Mouse (Mus musculus): ENCODE results near the gene Ccser1. TPM values are rescaled to one million over a fixed set of nuclear protein-coding genes. Genes with fewer than 3 reads are reported as not detected.

The Ccser1 gene
- polyA plus RNA-seq, 1 experiment = 5.3 TPM

GRCm38 (mm10) chr6:61485336-61485735 is 305.2 kb downstream of the Ccser1 start:
- Histone ChIP-seq H3K4me1 (ENCODE audit: control insufficient read depth, insufficient read depth, low read length) (no peaks in the 10 kb centered on the region), H3K27ac (ENCODE audit: insufficient read depth, low read length) (no peak overlapping the region), H3K4me3 (ENCODE audit: insufficient read depth, low read length) (no peak overlapping the region)
- TF ChIP-seq CTCF (IDR thresholded peaks at IDR 0.05; ENCODE audit: borderline replicate concordance, insufficient read depth, low read length) = no peak
- TF ChIP-seq POLR2A (IDR thresholded peaks at IDR 0.05; ENCODE audit: low read depth, low read length) = no peak

DNA sequence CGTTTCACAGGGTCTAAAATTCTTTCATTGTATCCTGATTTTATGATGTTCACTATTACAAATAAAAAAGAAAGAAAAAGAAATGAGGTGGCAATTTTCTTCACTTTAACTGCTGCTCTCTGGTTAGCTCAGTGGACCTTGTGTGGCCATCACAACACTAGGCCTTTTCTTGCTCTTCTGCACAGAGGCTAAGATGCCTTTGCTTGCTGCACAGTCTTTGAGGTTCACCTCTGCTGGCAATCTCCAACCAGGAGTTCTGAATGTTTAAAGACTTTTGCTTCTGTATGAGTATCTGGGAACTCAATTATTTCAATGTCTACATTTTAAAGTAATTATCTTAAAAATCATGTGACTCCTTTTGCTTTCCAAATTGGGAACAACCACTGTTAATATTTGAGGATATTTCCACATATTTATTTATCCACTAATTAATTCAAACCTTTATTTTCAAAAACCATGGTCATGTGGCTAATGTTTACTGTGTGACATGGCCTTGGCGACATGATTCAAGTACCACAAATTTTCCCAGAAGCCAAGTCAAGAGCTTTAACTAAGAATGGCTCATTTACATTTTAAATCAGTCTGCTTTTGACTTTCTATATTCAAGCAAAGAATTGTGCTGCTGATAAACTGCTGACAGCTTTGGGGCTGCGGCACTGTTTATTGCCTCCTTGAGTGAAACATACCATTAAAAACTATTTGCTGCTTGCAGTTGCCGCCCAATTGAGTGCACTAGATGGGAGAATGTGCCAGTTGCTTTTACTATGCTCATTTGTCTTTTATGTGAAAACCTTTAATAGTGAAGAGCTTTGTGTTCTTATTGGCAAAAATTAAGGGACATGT is 312.1 kb downstream of the Ccser1 start:
- Histone ChIP-seq H3K4me1 (ENCODE audit: control insufficient read depth, insufficient read depth, low read length) (no peaks in the 10 kb centered on the region), H3K4me3 (ENCODE audit: insufficient read depth, low read length) (no peak overlapping the region), H3K27ac (ENCODE audit: insufficient read depth, low read length) (no peak overlapping the region)
- TF ChIP-seq CTCF (IDR thresholded peaks at IDR 0.05; ENCODE audit: borderline replicate concordance, insufficient read depth, low read length) = no peak
- no peak for TF ChIP-seq POLR2A (IDR thresholded peaks at IDR 0.05; ENCODE audit: low read depth, low read length)

- H3K4me1 ChIP-seq (ENCODE audit: control insufficient read depth, insufficient read depth, low read length) = no peaks in the 10 kb centered on the region
- TF ChIP-seq POLR2A (IDR thresholded peaks at IDR 0.05; ENCODE audit: low read depth, low read length) (no peak), CTCF (IDR thresholded peaks at IDR 0.05; ENCODE audit: borderline replicate concordance, insufficient read depth, low read length) (no peak)
- H3K4me3 ChIP-seq (ENCODE audit: insufficient read depth, low read length) = no peak overlapping the region
- no peak overlapping the region for H3K27ac ChIP-seq (ENCODE audit: insufficient read depth, low read length)
These were observed 313.3 kb downstream of the Ccser1 start for GRCm38 (mm10) chr6:61493386-61493785.

DNA sequence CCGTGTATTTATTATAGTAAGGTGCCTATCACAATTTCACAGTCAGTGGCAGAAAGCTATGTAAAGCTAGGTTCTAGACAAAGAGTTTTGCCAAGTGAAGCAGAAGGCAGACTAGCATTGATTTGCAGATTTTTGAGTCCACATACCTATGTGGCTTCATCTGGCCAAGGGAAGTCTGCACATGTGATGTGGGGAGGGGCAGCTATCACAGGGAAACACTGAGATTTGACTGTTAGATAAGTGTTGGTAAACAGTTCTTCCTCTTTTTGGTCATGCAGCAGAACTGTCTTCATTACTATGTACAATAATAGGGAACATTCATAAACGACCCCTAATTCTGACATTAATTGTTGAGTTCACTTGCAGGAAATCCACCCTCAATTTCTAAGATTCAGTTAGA is 335.2 kb downstream of the Ccser1 start:
- TF ChIP-seq POLR2A (IDR thresholded peaks at IDR 0.05; ENCODE audit: low read depth, low read length) (no peak), CTCF (IDR thresholded peaks at IDR 0.05; ENCODE audit: borderline replicate concordance, insufficient read depth, low read length) (no peak)
- no peak overlapping the region for H3K4me3 ChIP-seq (ENCODE audit: insufficient read depth, low read length)
- H3K27ac ChIP-seq (ENCODE audit: insufficient read depth, low read length) = no peak overlapping the region
- no peaks in the 10 kb centered on the region for H3K4me1 ChIP-seq (ENCODE audit: control insufficient read depth, insufficient read depth, low read length)

GRCm38 (mm10) chr6:61521587-61521986 is 341.5 kb downstream of the Ccser1 start:
- H3K4me1 ChIP-seq (ENCODE audit: control insufficient read depth, insufficient read depth, low read length) = no peaks in the 10 kb centered on the region
- no peak for TF ChIP-seq CTCF (IDR thresholded peaks at IDR 0.05; ENCODE audit: borderline replicate concordance, insufficient read depth, low read length)
- no peak for TF ChIP-seq POLR2A (IDR thresholded peaks at IDR 0.05; ENCODE audit: low read depth, low read length)
- no peak overlapping the region for H3K4me3 ChIP-seq (ENCODE audit: insufficient read depth, low read length)
- no peak overlapping the region for H3K27ac ChIP-seq (ENCODE audit: insufficient read depth, low read length)

GRCm38 (mm10) chr6:61522108-61522507 is 342.0 kb downstream of the Ccser1 start:
- Histone ChIP-seq H3K4me1 (ENCODE audit: control insufficient read depth, insufficient read depth, low read length) (no peaks in the 10 kb centered on the region), H3K4me3 (ENCODE audit: insufficient read depth, low read length) (no peak overlapping the region), H3K27ac (ENCODE audit: insufficient read depth, low read length) (no peak overlapping the region)
- TF ChIP-seq POLR2A (IDR thresholded peaks at IDR 0.05; ENCODE audit: low read depth, low read length) = no peak
- no peak for TF ChIP-seq CTCF (IDR thresholded peaks at IDR 0.05; ENCODE audit: borderline replicate concordance, insufficient read depth, low read length)

GRCm38 (mm10) chr6:61523748-61524493 is 343.8 kb downstream of the Ccser1 start:
- H3K4me1 ChIP-seq (ENCODE audit: control insufficient read depth, insufficient read depth, low read length) = no peaks in the 10 kb centered on the region
- H3K27ac ChIP-seq (ENCODE audit: insufficient read depth, low read length) = no peak overlapping the region
- TF ChIP-seq CTCF (IDR thresholded peaks at IDR 0.05; ENCODE audit: borderline replicate concordance, insufficient read depth, low read length) (no peak), POLR2A (IDR thresholded peaks at IDR 0.05; ENCODE audit: low read depth, low read length) (no peak)
- no peak overlapping the region for H3K4me3 ChIP-seq (ENCODE audit: insufficient read depth, low read length)

DNA sequence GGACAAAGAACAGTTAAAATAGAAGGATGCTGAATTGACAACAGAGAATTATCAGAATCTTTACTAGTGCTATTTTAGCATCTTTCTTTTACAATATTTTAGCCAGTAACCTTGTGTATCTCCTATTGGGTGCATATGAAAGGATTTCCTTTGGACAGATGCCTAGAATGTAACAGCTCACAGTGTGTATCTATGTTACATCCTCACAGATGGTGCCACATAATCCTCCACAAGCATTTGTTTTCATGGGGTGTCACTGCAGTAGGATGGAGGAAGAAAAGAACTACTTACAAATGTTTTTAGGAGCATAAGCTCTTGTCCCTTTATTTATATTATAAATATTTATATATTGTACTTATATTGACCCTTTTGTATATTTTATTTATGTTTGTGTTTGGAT is 360.6 kb downstream of the Ccser1 start:
- TF ChIP-seq CTCF (IDR thresholded peaks at IDR 0.05; ENCODE audit: borderline replicate concordance, insufficient read depth, low read length) (no peak), POLR2A (IDR thresholded peaks at IDR 0.05; ENCODE audit: low read depth, low read length) (no peak)
- H3K4me3 ChIP-seq (ENCODE audit: insufficient read depth, low read length) = no peak overlapping the region
- H3K27ac ChIP-seq (ENCODE audit: insufficient read depth, low read length) = no peak overlapping the region
- no peaks in the 10 kb centered on the region for H3K4me1 ChIP-seq (ENCODE audit: control insufficient read depth, insufficient read depth, low read length)

DNA sequence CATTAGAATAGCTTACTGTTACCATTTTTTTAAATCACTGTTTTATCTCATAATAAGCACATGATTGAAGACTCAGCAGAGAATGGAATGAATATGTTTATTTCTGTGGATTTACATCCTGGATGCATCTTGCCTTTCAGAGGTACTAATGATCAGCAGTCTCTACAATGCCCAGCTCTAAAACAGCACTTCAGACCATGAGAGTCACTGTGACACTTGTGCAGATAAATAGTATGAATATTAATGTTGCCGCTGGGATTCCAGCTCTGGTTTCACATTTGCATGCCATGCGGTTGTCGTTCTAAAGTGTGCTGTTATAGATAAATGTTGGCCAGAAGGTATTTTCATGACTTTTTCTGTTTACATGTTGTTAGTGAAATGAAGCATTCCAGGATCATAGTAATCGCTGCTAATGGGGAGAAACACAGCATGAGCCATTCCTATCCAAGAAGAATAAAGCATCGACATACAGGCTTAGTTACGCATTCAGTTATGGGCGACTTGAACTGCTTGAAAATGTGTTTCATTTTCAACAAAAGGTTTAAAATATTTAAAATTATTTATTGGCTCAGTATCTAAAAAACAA is 363.4 kb downstream of the Ccser1 start:
- no peak for TF ChIP-seq CTCF (IDR thresholded peaks at IDR 0.05; ENCODE audit: borderline replicate concordance, insufficient read depth, low read length)
- TF ChIP-seq POLR2A (IDR thresholded peaks at IDR 0.05; ENCODE audit: low read depth, low read length) = no peak
- Histone ChIP-seq H3K4me1 (ENCODE audit: control insufficient read depth, insufficient read depth, low read length) (no peaks in the 10 kb centered on the region), H3K27ac (ENCODE audit: insufficient read depth, low read length) (no peak overlapping the region), H3K4me3 (ENCODE audit: insufficient read depth, low read length) (no peak overlapping the region)

All from embryonic fibroblast, embryonic 13.5 days (primary cell).